Mouse (Mus musculus) kidney, postnatal 14 days (tissue): ENCODE data around the gene Dmrta2.

ENCODE experiments used
- DNase-seq: peaks from one replicate; pipeline ENCODE4 v3.0.0; 2022; ENCODE audit warnings: mixed read lengths

The Dmrta2 gene

GRCm38 (mm10) chr4:110028461-110029188, 50.8 kb downstream of the Dmrta2 start:
- DNase-seq: peak; percentile 29

GRCm38 (mm10) chr4:110029446-110029845, 51.6 kb downstream of the Dmrta2 start:
- no peak for DNase-seq
